Mouse (Mus musculus): ENCODE measurements around the gene Gnao1. TPM values are rescaled to one million over a fixed set of nuclear protein-coding genes. Genes with fewer than 3 reads are reported as not detected.

Gene Gnao1
- polyA plus RNA-seq, 1 experiment from 2014 or later = 2.8 TPM

GRCm38 (mm10) chr8:93864064-93864463 is 54.3 kb downstream of the Gnao1 start:
- Histone ChIP-seq H3K9me3 (ENCODE audit: low read length) (no peaks in the 10 kb centered on the region), H3K27me3 (ENCODE audit: insufficient read depth, low read length) (no peaks in the 10 kb centered on the region), H3K36me3 (ENCODE audit: insufficient read depth, low read length) (no peaks in the 10 kb centered on the region), H3K27ac (ENCODE audit: low read length) (no peak overlapping the region), H3K4me2 (replicated peaks; ENCODE audit: low read depth, low read length) (no peak overlapping the region), H3K4me1 (ENCODE audit: insufficient read depth, low read length) (no peaks in the 10 kb centered on the region), H3K9ac (replicated peaks; ENCODE audit: low read length) (no peak overlapping the region), H3K4me3 (ENCODE audit: low read length) (no peak overlapping the region)
- ATAC-seq (ENCODE audit: low FRiP score, low TSS enrichment) = no peak
- WGBS = 35% methylated on average over 7 of the region's 7 CpGs

- no peak overlapping the region for H3K27ac ChIP-seq (ENCODE audit: low read length)
- no peak overlapping the region for H3K4me3 ChIP-seq (ENCODE audit: low read length)
- H3K4me1 ChIP-seq (ENCODE audit: insufficient read depth, low read length) = no peaks in the 10 kb centered on the region
- no peak for ATAC-seq (ENCODE audit: low FRiP score, low TSS enrichment)
- H3K36me3 ChIP-seq (ENCODE audit: insufficient read depth, low read length) = no peaks in the 10 kb centered on the region
- H3K27me3 ChIP-seq (ENCODE audit: insufficient read depth, low read length) = no peaks in the 10 kb centered on the region
- H3K9ac ChIP-seq (replicated peaks; ENCODE audit: low read length) = no peak overlapping the region
- no peak overlapping the region for H3K4me2 ChIP-seq (replicated peaks; ENCODE audit: low read depth, low read length)
- 90% methylated on average over 7 of the region's 7 CpGs for WGBS
- no peaks in the 10 kb centered on the region for H3K9me3 ChIP-seq (ENCODE audit: low read length)
These were observed 56.5 kb downstream of the Gnao1 start for GRCm38 (mm10) chr8:93866271-93866670.

- Histone ChIP-seq H3K27me3 (ENCODE audit: insufficient read depth, low read length) (no peaks in the 10 kb centered on the region), H3K9ac (replicated peaks; ENCODE audit: low read length) (no peak overlapping the region), H3K27ac (ENCODE audit: low read length) (no peak overlapping the region), H3K4me2 (replicated peaks; ENCODE audit: low read depth, low read length) (no peak overlapping the region), H3K4me1 (ENCODE audit: insufficient read depth, low read length) (no peaks in the 10 kb centered on the region), H3K36me3 (ENCODE audit: insufficient read depth, low read length) (no peaks in the 10 kb centered on the region), H3K4me3 (ENCODE audit: low read length) (no peak overlapping the region), H3K9me3 (ENCODE audit: low read length) (no peaks in the 10 kb centered on the region)
- WGBS = 79% methylated on average over 5 of the region's 5 CpGs
- ATAC-seq (ENCODE audit: low FRiP score, low TSS enrichment) = no peak
These were observed 58.9 kb downstream of the Gnao1 start for GRCm38 (mm10) chr8:93868486-93869221.

- Histone ChIP-seq H3K9ac (replicated peaks; ENCODE audit: low read length) (no peak overlapping the region), H3K4me1 (ENCODE audit: insufficient read depth, low read length) (no peaks in the 10 kb centered on the region), H3K4me2 (replicated peaks; ENCODE audit: low read depth, low read length) (no peak overlapping the region), H3K36me3 (ENCODE audit: insufficient read depth, low read length) (no peaks in the 10 kb centered on the region), H3K4me3 (ENCODE audit: low read length) (no peak overlapping the region), H3K9me3 (ENCODE audit: low read length) (no peaks in the 10 kb centered on the region), H3K27ac (ENCODE audit: low read length) (no peak overlapping the region), H3K27me3 (ENCODE audit: insufficient read depth, low read length) (no peaks in the 10 kb centered on the region)
- WGBS = 79% methylated on average over 5 of the region's 5 CpGs
- no peak for ATAC-seq (ENCODE audit: low FRiP score, low TSS enrichment)
These were observed 61.5 kb downstream of the Gnao1 start for GRCm38 (mm10) chr8:93871275-93871674.

GRCm38 (mm10) chr8:93878396-93878795 is 68.6 kb downstream of the Gnao1 start:
- ATAC-seq (ENCODE audit: low FRiP score, low TSS enrichment) = no peak
- H3K9ac ChIP-seq (replicated peaks; ENCODE audit: low read length) = no peak overlapping the region
- H3K4me2 ChIP-seq (replicated peaks; ENCODE audit: low read depth, low read length) = no peak overlapping the region
- no peak overlapping the region for H3K27ac ChIP-seq (ENCODE audit: low read length)
- WGBS = 88% methylated on average over 4 of the region's 4 CpGs
- no peak overlapping the region for H3K4me3 ChIP-seq (ENCODE audit: low read length)
- no peaks in the 10 kb centered on the region for H3K4me1 ChIP-seq (ENCODE audit: insufficient read depth, low read length)
- H3K27me3 ChIP-seq (ENCODE audit: insufficient read depth, low read length) = no peaks in the 10 kb centered on the region
- H3K36me3 ChIP-seq (ENCODE audit: insufficient read depth, low read length) = no peaks in the 10 kb centered on the region
- H3K9me3 ChIP-seq (ENCODE audit: low read length) = no peaks in the 10 kb centered on the region

- H3K27ac ChIP-seq (ENCODE audit: low read length) = no peak overlapping the region
- no peaks in the 10 kb centered on the region for H3K36me3 ChIP-seq (ENCODE audit: insufficient read depth, low read length)
- no peak overlapping the region for H3K4me2 ChIP-seq (replicated peaks; ENCODE audit: low read depth, low read length)
- H3K9me3 ChIP-seq (ENCODE audit: low read length) = no peaks in the 10 kb centered on the region
- 89% methylated on average over 7 of the region's 7 CpGs for WGBS
- no peak overlapping the region for H3K4me3 ChIP-seq (ENCODE audit: low read length)
- H3K27me3 ChIP-seq (ENCODE audit: insufficient read depth, low read length) = no peaks in the 10 kb centered on the region
- no peaks in the 10 kb centered on the region for H3K4me1 ChIP-seq (ENCODE audit: insufficient read depth, low read length)
- ATAC-seq (ENCODE audit: low FRiP score, low TSS enrichment) = no peak
- no peak overlapping the region for H3K9ac ChIP-seq (replicated peaks; ENCODE audit: low read length)
These were observed 70.2 kb downstream of the Gnao1 start for GRCm38 (mm10) chr8:93879966-93880365.

GRCm38 (mm10) chr8:93881381-93881780 is 71.6 kb downstream of the Gnao1 start:
- Histone ChIP-seq H3K9ac (replicated peaks; ENCODE audit: low read length) (no peak overlapping the region), H3K9me3 (ENCODE audit: low read length) (no peaks in the 10 kb centered on the region), H3K4me3 (ENCODE audit: low read length) (no peak overlapping the region), H3K4me1 (ENCODE audit: insufficient read depth, low read length) (no peaks in the 10 kb centered on the region), H3K27me3 (ENCODE audit: insufficient read depth, low read length) (no peaks in the 10 kb centered on the region), H3K4me2 (replicated peaks; ENCODE audit: low read depth, low read length) (no peak overlapping the region), H3K27ac (ENCODE audit: low read length) (no peak overlapping the region), H3K36me3 (ENCODE audit: insufficient read depth, low read length) (no peaks in the 10 kb centered on the region)
- no peak for ATAC-seq (ENCODE audit: low FRiP score, low TSS enrichment)
- 81% methylated on average over 6 of the region's 6 CpGs for WGBS

- H3K27ac ChIP-seq (ENCODE audit: low read length) = no peak overlapping the region
- H3K27me3 ChIP-seq (ENCODE audit: insufficient read depth, low read length) = no peaks in the 10 kb centered on the region
- no peaks in the 10 kb centered on the region for H3K4me1 ChIP-seq (ENCODE audit: insufficient read depth, low read length)
- no peak for ATAC-seq (ENCODE audit: low FRiP score, low TSS enrichment)
- no peaks in the 10 kb centered on the region for H3K9me3 ChIP-seq (ENCODE audit: low read length)
- no peak overlapping the region for H3K4me2 ChIP-seq (replicated peaks; ENCODE audit: low read depth, low read length)
- H3K4me3 ChIP-seq (ENCODE audit: low read length) = no peak overlapping the region
- no peaks in the 10 kb centered on the region for H3K36me3 ChIP-seq (ENCODE audit: insufficient read depth, low read length)
- H3K9ac ChIP-seq (replicated peaks; ENCODE audit: low read length) = no peak overlapping the region
These were observed 73.5 kb downstream of the Gnao1 start for GRCm38 (mm10) chr8:93883241-93883640.

GRCm38 (mm10) chr8:93883771-93884170 is 74.0 kb downstream of the Gnao1 start:
- Histone ChIP-seq H3K4me2 (replicated peaks; ENCODE audit: low read depth, low read length) (no peak overlapping the region), H3K36me3 (ENCODE audit: insufficient read depth, low read length) (no peaks in the 10 kb centered on the region), H3K9me3 (ENCODE audit: low read length) (no peaks in the 10 kb centered on the region), H3K9ac (replicated peaks; ENCODE audit: low read length) (no peak overlapping the region), H3K4me3 (ENCODE audit: low read length) (no peak overlapping the region), H3K27ac (ENCODE audit: low read length) (no peak overlapping the region), H3K4me1 (ENCODE audit: insufficient read depth, low read length) (0 out of 2 replicates have a peak, but pooled peaks cover under 1% of the 10 kb centered on the region), H3K27me3 (ENCODE audit: insufficient read depth, low read length) (no peaks in the 10 kb centered on the region)
- ATAC-seq (ENCODE audit: low FRiP score, low TSS enrichment) = no peak
- WGBS = 76% methylated on average over 4 of the region's 4 CpGs

- no peaks in the 10 kb centered on the region for H3K9me3 ChIP-seq (ENCODE audit: low read length)
- 0 out of 2 replicates have a peak, but pooled peaks cover 4% of the 10 kb centered on the region for H3K4me1 ChIP-seq (ENCODE audit: insufficient read depth, low read length)
- no peaks in the 10 kb centered on the region for H3K36me3 ChIP-seq (ENCODE audit: insufficient read depth, low read length)
- 88% methylated on average over 7 of the region's 7 CpGs for WGBS
- H3K27ac ChIP-seq (ENCODE audit: low read length) = no peak overlapping the region
- no peak overlapping the region for H3K4me2 ChIP-seq (replicated peaks; ENCODE audit: low read depth, low read length)
- ATAC-seq (ENCODE audit: low FRiP score, low TSS enrichment) = no peak
- no peak overlapping the region for H3K9ac ChIP-seq (replicated peaks; ENCODE audit: low read length)
- no peaks in the 10 kb centered on the region for H3K27me3 ChIP-seq (ENCODE audit: insufficient read depth, low read length)
- H3K4me3 ChIP-seq (ENCODE audit: low read length) = no peak overlapping the region
These were observed 74.5 kb downstream of the Gnao1 start for GRCm38 (mm10) chr8:93884316-93884715.
